Mouse (Mus musculus) heart, adult 2 months (tissue): ENCODE results near the gene Abcd4.
A peak's percentile ranks its signal among the peaks of the same experiment; 100 is the strongest.

ENCODE experiments used
- CTCF ChIP-seq: fragments of 200-600 bp; IDR thresholded peaks from 2 replicates; pipeline ENCODE4 v1.8.1; 2022; ENCODE audit warnings: antibody characterized with exemption, mild to moderate bottlenecking, moderate library complexity
- EP300 ChIP-seq: fragments of 200-500 bp; IDR thresholded peaks from 2 replicates; pipeline ENCODE4 v1.6.1; 2011; ENCODE audit warnings: low read depth, low read length, control low read depth; ENCODE audit not compliant: insufficient read depth

DNA sequence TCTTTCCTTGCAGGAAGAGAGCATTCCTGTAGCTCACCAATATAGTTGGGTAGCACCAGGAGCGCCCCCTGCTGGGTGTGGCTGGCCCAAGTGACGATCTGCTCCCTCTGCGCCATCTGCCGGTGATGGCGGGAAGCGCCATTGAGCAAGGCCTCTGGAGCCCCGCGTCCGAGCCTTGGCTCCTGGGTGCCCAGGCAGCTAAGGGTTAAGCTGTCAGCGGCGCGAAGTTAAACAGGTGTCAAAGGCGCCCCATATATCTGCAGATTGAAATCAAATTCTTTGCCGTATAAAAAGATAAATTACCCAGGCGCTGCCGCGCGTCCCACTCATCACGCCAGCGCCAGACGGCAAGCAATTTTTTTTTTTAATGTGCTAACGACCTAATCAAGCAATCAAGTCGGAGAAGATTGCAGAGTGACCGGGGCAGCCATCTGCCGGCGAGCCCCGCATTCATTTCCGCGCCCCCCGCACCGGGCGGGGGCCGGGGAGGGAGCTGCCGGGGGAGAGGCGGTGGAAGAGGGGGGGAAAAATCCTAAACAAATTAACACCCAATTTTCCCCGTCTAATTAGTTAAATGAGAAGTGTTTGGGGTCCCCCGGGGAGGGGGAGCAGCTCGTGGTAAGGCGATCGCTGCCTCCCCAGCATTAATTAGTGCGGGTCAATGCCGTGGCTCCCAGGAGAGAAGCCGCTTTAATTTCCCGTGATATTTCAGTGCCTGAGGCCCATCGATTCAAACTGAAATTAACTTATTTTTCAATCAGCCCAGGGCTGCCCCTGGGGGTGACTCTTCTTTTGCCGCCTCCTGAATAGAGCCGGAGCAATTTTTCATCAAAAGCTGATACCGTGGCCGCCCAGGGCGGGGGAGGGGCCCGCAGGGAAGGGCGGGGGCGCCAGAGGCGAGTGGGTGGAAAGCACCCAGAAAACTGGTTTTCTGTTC, 27.1 kb downstream of the Abcd4 start:
- peak; percentile 99; the same call in 1 of the 2 replicates for TF ChIP-seq CTCF
- TF ChIP-seq EP300, result peak; percentile 62; the same call in 1 of the 2 replicates
